Mouse (Mus musculus): Measurements from ENCODE around the gene Scn3a. TPM values are rescaled to one million over a fixed set of nuclear protein-coding genes. Genes with fewer than 3 reads are reported as not detected.

Gene Scn3a
- total and polyA plus RNA-seq, 3 experiments = 0.13 to 0.33 (median 0.24) TPM

- H3K36me3 ChIP-seq (replicated peaks in 1 of 2; ENCODE audit: control insufficient read depth in 1 of 2, insufficient read depth in 1 of 2, low read length in 1 of 2) = no peaks in the 10 kb centered on the region
- H3K9me3 ChIP-seq (replicated peaks; ENCODE audit: low read length) = no peaks in the 10 kb centered on the region
- no peaks in the 10 kb centered on the region for H3K79me2 ChIP-seq (replicated peaks; ENCODE audit: control insufficient read depth, extremely low read depth, insufficient read depth, poor library complexity, severe bottlenecking)
- H3K27ac ChIP-seq (ENCODE audit: insufficient read depth, low read depth) = no peak overlapping the region
- no peak for DNase-seq (ENCODE audit: extremely low read depth)
- in situ Hi-C loops (cut with MboI; ENCODE audit: low pct_ligation_motif_present, low pct_unique_long_range_greater_than_20kb, low sequenced_read_pairs) (no loop called here), dilution Hi-C loops (cut with MboI; ENCODE audit: extremely low pct_ligation_motif_present, extremely low pct_unique_long_range_greater_than_20kb, low sequenced_read_pairs) (no loop called here)
- no peak overlapping the region for H3K4me2 ChIP-seq (ENCODE audit: insufficient read depth, low read depth, poor library complexity, severe bottlenecking)
- no peaks in the 10 kb centered on the region for H3K27me3 ChIP-seq (replicated peaks)
- no peak overlapping the region for H3K4me3 ChIP-seq (replicated peaks in 1 of 3; ENCODE audit: low read depth in 2 of 3, low read length in 2 of 3, poor library complexity in 1 of 3)
- no peak overlapping the region for H3K9ac ChIP-seq (ENCODE audit: insufficient read depth, low read depth)
- H3K4me1 ChIP-seq (ENCODE audit: control insufficient read depth in 1 of 2, insufficient read depth in 2 of 2) = no peaks in the 10 kb centered on the region
- TF ChIP-seq USF1 (IDR thresholded peaks at IDR 0.05; ENCODE audit: low read depth, low read length) (no peak), JUND (conservative IDR thresholded peaks at IDR 0.05; ENCODE audit: low read depth, low read length) (no peak), RCOR1 (conservative IDR thresholded peaks at IDR 0.05; ENCODE audit: low read depth, low read length) (no peak), ZMIZ1 (IDR thresholded peaks at IDR 0.05; ENCODE audit: low read depth, low read length) (no peak), HCFC1 (IDR thresholded peaks at IDR 0.05; ENCODE audit: low read depth, low read length) (no peak), ZC3H11A (IDR thresholded peaks at IDR 0.05; ENCODE audit: low read depth, low read length) (no peak)
These were observed 126.3 kb downstream of the Scn3a start for GRCm38 (mm10) chr2:65441110-65441509.

GRCm38 (mm10) chr2:65436917-65437316 lies 130.5 kb downstream of the Scn3a start:
- no peak overlapping the region for H3K4me3 ChIP-seq (replicated peaks in 1 of 3; ENCODE audit: low read depth in 2 of 3, low read length in 2 of 3, poor library complexity in 1 of 3)
- no peak overlapping the region for H3K9ac ChIP-seq (ENCODE audit: insufficient read depth, low read depth)
- H3K79me2 ChIP-seq (replicated peaks; ENCODE audit: control insufficient read depth, extremely low read depth, insufficient read depth, poor library complexity, severe bottlenecking) = no peaks in the 10 kb centered on the region
- no peaks in the 10 kb centered on the region for H3K27me3 ChIP-seq (replicated peaks)
- no peak for DNase-seq (ENCODE audit: extremely low read depth)
- H3K27ac ChIP-seq (ENCODE audit: insufficient read depth, low read depth) = no peak overlapping the region
- H3K4me2 ChIP-seq (ENCODE audit: insufficient read depth, low read depth, poor library complexity, severe bottlenecking) = no peak overlapping the region
- no peaks in the 10 kb centered on the region for H3K36me3 ChIP-seq (replicated peaks in 1 of 2; ENCODE audit: control insufficient read depth in 1 of 2, insufficient read depth in 1 of 2, low read length in 1 of 2)
- H3K4me1 ChIP-seq (ENCODE audit: control insufficient read depth in 1 of 2, insufficient read depth in 2 of 2) = no peaks in the 10 kb centered on the region
- H3K9me3 ChIP-seq (replicated peaks; ENCODE audit: low read length) = no peaks in the 10 kb centered on the region
- dilution Hi-C loops (cut with MboI; ENCODE audit: extremely low pct_ligation_motif_present, extremely low pct_unique_long_range_greater_than_20kb, low sequenced_read_pairs) = no loop called here
- no peak for TF ChIP-seq USF1 (IDR thresholded peaks at IDR 0.05; ENCODE audit: low read depth, low read length)
- no peak for TF ChIP-seq SIN3A (IDR thresholded peaks at IDR 0.05; ENCODE audit: low read length)
- no peak for TF ChIP-seq USF2 (conservative IDR thresholded peaks at IDR 0.05; ENCODE audit: low read depth, low read length)
- TF ChIP-seq ETS1 (conservative IDR thresholded peaks at IDR 0.05; ENCODE audit: low read depth, low read length) = no peak
- no peak for TF ChIP-seq MYC (IDR thresholded peaks at IDR 0.05; ENCODE audit: low read depth, low read length)
- TF ChIP-seq JUND (conservative IDR thresholded peaks at IDR 0.05; ENCODE audit: low read depth, low read length) = no peak
- TF ChIP-seq GABPA (IDR thresholded peaks at IDR 0.05; ENCODE audit: insufficient replicate concordance, low read depth, low read length) = no peak
- TF ChIP-seq IRF4 (IDR thresholded peaks at IDR 0.05; ENCODE audit: low read depth, low read length) = no peak
- no peak for TF ChIP-seq MXI1 (IDR thresholded peaks at IDR 0.05; ENCODE audit: low read depth, low read length)
- no peak for TF ChIP-seq NRF1 (IDR thresholded peaks at IDR 0.05; ENCODE audit: low read depth, low read length)
- no peak for TF ChIP-seq MAX (IDR thresholded peaks at IDR 0.05; ENCODE audit: low read length)
- in situ Hi-C loops (cut with MboI; ENCODE audit: low pct_ligation_motif_present, low pct_unique_long_range_greater_than_20kb, low sequenced_read_pairs) = no loop called here

Data from CH12.LX (cell line).